Mouse (Mus musculus): ENCODE measurements around the gene 1700007K13Rik.
A peak's percentile ranks its signal among the peaks of the same experiment; 100 is the strongest.
"Not testable (repeated sequence)": the region's sequence is repeated elsewhere in the genome, so short reads cannot be mapped to it uniquely, and the experiment has no call there.

The 1700007K13Rik gene

DNA sequence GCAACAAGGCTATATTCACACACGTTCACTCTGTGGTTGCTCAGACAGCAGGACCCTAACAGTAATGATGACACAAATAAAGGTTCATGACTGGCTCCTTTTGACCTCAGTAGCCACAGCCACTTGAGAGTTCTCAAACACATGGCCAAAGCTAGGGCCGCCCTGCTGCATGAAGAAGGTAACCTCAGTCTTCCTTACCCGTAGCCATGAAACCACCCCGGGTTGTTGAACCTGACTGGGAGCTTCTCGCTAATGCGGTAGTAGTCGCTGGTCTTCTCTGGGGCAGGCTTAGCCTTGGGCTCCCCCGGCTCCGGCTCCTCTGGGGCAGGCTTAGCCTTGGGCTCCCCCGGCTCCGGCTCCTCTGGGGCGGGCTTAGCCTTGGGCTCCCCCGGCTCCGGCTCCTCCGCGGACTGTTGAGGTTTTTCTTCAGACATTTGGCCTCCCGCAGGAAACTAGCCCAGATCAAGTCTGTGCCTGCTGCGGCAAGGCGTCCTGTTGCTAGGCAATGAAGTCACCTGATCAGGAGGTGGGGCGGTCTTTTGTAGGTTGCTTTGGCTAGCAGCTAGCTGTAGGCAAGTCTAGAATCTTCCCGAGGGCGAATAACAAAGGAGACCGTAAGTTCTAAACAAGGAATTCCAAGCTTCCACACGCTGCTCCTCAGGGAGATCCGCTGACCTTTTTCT is at the start of gene 1700007K13Rik:
Gene 1700007K13Rik, minus strand, starts transcription at position 497 of the 683 bp plus-strand sequence.
- peak in 1 of 2 experiments; percentile 52 for DNase-seq (ENCODE audit: low spot score in 2 of 2)

DNA sequence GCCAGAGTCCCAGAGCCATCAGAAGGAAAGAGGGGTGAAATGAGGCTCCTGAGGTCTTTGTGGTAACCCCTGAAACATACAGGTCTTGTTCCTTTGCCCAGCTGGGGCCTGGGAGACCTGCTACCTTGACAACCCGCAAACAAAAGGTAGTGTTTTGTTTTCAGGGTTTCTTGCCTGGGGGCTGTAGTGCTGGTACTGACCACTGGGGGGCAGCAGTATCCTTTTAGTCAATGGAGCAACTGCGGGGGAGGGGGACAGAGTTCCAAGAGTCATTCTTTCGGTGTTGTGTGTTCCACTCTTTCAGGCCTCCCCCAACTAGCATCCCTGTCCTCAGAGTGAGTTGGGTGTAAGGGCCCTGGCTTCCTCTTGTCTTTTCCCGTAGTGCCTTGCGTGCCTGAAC is 48.4 kb upstream of the 1700007K13Rik start:
- peak; percentile 68 to 88 for DNase-seq (ENCODE audit: low spot score in 2 of 2)

DNA sequence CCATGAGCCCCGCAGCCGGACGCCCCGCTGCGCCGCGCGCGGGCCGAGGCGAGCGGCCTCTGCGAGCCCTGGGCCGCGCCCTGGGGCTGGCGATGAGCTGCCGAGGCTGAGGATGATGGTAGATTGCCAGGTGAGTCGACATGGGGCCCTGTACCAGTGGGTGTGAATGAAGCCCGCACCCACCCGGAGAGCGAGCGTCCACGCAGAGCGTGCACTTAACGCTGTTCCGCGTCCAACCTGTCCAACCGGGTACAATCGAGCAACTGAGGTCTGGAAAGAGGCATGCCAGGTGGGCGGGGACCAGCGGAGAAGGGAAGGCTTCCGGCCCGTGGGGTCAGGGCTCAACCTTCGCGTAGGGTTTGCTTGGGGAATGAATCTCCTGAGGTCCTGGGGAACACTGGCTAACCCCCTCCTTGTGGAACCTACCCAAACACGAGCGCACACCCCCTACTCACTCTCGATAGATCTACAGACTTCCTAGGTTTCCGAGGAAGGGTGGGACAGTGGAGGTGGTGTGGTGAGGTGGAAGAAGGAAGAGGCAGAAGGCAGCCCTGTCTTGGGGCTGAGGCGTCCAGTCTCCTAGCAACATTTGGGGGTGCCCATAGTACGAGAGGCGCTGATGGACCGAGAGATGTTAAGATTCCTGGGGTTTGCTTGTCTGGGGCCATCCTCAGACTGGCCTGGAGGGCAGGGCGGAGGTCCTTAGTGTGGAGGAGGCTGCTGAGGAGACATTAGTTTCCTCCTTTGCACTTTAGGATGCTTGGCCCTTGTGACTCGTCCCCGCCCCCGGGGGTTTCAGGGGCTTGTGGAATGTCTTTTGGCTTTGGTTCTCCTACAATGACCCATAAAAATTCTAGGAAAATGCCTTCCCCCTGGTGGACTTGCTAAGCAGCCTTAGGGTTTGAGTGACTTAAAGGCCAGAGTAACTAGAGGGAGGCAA is 47.6 kb upstream of the 1700007K13Rik start:
- peak in 1 of 2 experiments; percentile 33 for DNase-seq (ENCODE audit: low spot score in 2 of 2)

DNA sequence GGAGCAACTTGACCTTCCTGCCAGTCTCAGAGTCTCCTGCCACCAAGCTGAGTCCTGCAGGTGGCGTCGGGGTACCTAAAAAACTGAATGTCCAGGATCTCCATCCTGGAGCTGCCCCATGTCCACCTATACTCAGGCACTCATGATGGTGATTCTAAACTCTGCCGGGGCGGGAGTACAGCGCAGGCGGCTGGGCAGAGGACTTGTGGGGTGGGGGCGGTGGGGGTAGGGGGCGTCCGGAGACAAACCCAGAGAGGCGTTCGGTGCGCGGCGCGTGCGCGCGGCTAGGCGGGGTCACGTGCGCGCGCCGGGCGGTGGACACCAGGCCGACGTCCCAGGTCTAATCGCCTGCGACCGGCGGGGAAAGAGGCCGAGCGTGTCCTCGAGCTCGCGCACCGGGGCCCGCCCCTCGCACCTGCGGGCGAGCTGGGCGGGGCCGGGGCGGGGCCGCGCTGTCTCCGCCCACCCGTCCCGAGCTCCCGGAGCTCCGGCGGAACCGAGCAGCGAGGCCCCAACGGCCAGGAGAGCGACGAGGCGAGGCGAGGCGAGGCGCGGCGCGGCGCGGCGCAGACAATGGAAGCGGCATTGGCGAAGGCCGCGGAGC is 46.8 kb upstream of the 1700007K13Rik start, which contains the start of gene Ralgds:
Gene Ralgds, plus strand, starts transcription at position 328 of the 604 bp plus-strand sequence.
- DNase-seq (ENCODE audit: low spot score in 2 of 2), result peak in 1 of 2 experiments; percentile 48

DNA sequence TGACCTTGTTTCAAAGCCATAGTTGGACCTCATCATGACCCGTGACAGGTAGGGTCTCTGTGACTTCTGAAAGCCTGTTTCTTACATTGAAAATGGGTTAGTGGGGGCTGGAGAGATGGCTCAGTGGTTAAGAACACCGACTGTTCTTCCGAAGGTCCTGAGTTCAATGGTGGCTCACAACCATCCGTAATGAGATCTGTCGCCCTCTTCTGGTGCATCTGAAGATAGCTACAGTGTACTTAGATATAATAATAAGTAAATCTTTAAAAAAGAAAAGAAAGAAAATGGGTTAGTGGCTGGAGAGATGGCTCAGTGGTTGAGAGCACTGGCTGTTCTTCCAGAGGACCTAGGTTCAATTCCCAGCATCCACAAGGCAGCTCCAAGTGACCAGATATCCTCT is 45.5 kb upstream of the 1700007K13Rik start:
- not testable (repeated sequence) for DNase-seq (ENCODE audit: low spot score in 2 of 2)

DNA sequence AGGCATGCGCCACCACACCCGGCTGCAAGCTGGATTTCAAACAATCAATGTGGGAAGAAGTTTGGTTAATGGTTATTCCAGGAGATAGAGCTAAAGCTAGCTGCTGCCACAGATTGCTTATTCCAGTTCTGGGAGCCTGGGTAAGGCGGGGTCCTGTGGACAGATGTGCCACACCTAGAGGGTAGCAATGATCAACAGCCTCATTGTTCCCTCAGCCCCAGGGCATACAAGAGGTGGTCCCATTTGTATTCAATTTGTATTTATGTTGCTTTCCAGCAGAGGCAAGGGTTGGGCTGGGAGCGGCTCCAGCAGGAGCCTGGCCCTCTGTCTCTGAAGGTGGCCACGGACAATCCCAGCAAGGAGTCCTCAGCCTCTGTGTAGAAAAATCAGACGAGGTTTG is 40.2 kb upstream of the 1700007K13Rik start:
- DNase-seq (ENCODE audit: low spot score in 2 of 2), result no peak

DNA sequence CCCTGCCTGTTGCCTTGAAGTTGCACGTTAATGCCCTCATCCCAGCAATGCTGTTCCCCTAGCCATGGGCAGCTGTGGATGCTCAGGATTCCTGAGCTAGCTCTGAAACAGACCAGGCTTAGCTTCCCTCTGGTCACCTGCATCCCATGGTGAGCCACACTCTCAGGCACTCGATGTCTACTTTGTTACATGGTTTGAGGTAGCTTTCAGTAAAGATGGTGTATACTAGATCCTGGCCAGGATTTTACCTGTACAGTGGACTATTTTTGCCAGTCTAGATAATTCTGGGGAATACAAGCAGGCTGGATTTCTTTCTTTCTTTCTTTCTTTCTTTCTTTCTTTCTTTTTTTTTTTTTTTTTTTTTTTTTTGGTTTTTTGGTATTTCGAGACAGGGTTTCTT is 39.7 kb upstream of the 1700007K13Rik start, which contains the start of gene Gm10134:
Gene Gm10134, plus strand, starts transcription at position 301 of the 400 bp plus-strand sequence.
- no peak for DNase-seq (ENCODE audit: low spot score in 2 of 2)

DNA sequence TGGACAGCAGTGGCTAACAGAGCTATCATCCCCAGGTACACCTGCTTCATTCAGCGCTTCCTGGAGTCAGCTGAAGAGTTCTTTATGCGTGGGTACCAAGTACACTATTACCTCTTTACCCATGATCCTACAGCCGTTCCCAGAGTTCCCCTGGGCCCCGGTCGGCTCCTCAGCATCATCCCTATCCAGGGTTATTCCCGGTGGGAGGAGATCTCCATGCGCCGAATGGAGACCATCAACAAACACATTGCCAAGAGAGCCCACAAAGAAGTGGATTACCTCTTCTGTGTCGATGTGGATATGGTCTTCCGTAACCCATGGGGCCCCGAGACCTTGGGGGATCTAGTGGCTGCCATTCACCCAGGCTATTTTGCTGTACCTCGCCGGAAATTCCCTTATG is 38.5 kb upstream of the 1700007K13Rik start:
- no peak for DNase-seq (ENCODE audit: low spot score in 2 of 2)

DNA sequence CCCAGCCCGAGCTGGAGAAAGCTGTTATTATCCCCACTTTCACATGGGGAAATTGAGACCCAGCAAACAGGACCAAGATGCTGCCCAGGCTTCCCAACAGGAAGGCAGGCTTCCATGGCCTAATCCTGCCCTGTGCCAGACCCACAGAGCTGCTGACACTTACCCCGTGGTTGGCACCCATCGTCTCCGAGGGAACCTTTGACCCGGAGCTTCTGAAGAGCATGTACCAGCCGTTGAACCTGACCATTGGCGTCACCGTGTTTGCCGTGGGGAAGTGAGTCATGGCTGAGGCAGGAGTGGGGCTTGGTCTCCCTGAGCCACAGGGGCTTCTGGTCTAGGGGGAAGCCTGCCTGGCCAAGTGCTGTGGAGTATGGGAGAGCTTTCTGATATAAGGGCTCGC is 36.9 kb upstream of the 1700007K13Rik start:
- peak in 1 of 2 experiments; percentile 8 for DNase-seq (ENCODE audit: low spot score in 2 of 2)

DNA sequence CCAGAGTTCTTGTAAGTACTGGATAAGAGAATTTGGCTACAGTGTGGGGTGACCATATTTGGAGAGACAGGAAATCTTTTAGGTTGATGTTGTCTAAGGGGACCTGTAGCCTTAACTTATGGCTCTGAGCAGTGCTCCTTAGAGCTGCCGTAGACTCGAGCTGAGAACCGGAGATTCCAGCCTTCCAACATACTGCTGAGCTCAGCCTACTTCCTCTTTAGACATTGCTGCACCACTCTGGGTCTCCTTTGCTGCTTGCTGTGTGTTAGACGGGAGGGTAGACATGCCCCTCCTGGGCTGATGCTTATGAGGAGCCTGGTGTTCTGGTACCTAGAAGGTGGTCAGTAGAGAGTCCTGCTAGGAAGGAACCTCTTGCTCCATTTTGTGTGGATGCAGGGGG is 32.3 kb upstream of the 1700007K13Rik start:
- DNase-seq (ENCODE audit: low spot score in 2 of 2), result no peak

DNA sequence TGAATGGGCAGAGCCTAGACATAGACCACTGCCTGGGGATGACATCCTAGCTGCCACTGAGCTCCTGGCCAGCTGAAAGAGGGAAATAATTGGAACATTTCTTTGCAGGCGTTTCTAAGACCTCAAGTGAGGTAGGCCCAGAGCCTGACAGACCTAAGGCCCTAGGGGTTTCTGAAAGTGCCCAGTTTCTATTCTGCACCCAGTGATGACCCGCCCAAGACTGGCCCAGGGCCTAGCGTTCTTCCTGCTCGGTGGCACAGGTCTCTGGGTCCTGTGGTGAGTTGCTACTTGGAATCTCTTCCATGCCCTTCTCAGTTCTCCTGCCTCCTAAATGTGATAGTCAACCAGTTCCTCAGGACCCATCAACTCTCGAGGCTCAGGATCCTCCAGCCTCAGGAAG is 31.4 kb upstream of the 1700007K13Rik start:
- DNase-seq (ENCODE audit: low spot score in 2 of 2), result no peak

DNA sequence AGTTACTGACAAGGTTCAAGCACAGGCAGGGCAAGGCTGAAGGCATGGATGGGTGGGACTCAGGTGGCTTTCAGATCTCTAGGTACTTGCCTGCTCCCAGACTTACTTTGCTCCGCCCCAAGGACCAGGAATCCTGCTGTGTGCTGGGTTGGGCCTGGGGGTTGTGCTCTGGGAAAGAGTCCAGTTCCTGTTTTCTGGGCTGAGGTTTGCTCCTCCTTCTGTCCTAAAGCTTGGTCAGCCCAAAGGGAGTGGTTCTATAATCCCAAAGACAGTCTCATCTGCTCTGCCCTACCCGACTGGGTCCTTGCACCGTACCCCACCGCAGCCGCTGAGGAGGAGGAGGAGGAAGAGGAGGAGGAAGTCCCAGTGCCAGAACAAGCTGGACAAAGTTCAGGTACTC is 30.5 kb upstream of the 1700007K13Rik start, which contains the start of gene Gbgt1:
Gene Gbgt1, plus strand, starts transcription at position 221 of the 400 bp plus-strand sequence.
- no peak for DNase-seq (ENCODE audit: low spot score in 2 of 2)

DNA sequence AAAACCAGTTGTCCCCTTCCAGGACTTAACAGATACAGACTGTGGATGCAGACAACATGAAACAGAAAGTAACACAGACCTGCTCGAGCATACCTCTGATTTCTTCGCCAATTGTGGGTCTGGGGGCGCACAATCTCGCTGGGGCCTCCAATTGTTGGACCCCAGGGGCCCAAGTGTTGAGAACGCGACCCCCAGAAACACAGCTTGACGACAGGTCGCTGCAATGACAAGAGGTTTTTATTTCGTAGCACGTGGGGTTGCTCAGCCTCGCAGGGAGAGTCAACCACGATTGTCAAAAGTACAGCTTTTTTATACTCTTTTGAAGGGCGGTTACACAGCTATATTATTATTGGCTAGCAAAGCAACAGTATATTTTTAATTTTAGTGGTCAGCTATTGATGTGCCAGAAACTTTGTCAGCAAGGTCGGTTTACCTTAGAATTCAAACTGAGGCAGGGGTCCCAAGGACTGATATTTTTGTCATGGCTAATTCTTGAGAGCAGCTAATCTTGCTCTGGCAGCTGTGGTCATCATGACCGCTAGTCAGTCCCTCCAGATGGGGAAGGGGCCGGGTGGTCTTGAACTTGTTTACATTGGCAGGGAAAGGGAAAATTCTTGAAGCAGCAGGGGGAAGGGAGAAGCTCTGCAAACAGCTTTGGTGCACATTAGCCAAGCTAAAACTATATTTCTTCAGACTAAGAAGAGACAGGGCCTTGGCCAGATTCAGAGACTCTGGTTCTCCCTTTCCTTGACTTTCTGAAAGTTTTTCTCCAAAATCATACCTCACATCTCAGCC is 29.9 kb upstream of the 1700007K13Rik start:
- no peak for DNase-seq (ENCODE audit: low spot score in 2 of 2)

DNA sequence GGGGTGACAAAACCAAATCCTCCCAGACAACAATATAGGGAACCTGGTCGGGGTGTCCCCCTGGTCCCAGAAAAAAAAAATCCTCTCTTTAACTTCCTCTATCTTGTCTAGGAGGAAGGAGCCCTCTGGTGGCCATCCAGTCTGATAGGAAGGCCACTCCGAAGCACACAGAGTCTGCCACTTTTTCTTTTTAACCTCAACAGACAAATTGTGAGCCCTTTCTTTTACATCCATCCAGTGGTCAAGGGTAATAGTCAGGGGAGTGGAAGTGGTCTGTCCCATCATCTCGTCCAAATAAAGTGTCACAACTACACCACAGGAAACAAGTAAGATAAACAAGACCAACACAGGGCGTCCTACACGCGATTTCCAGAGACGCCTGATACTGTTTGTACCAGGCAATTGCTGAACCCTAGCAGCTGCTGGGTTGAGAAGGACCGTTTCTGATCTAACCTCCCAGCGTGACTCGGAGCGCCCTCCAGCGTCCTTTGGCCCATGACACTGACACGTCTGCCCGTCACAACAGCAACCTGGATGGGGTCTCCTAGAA is 29.1 kb upstream of the 1700007K13Rik start:
- DNase-seq (ENCODE audit: low spot score in 2 of 2), result peak in 1 of 2 experiments; percentile 48

DNA sequence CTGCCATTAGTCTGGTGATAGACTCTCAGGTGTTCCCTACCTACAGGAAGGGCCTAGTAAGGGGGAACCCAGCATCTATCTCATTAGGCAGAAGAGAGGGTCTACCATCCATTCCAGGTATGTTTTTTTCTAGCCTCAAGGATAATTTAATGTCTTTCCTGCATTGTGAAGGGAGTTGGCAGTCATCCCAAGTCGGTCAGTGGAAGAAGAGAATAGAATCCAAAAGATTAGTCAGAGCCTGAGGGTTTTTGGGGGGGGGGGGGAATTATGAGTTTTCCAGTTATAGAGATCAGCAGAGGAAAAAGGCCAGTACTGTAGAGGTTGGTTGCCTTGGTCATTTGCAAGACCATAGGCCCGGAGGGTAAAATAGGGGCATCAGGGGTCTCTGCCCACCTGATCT is 28.4 kb upstream of the 1700007K13Rik start:
- no peak for DNase-seq (ENCODE audit: low spot score in 2 of 2)

DNA sequence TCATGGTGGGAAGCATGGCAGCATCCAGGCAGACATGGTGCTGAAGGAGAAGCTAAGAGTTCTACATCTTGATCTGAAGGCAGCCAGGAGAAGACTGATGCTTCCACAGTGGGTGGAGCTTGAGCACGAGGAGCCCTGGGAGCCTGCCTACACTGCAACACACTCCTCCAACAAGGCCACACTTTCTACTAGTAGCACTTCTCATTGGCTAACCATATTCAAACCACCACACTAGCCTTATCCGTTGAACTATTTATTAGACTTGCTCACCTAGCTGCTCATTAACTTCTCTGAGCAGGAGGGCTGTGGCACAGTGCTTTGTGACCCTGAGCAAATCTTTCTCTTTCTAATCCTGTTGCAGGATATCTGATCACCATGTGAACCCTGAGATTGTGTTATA is 17.7 kb upstream of the 1700007K13Rik start:
- no peak for DNase-seq (ENCODE audit: low spot score in 2 of 2)

DNA sequence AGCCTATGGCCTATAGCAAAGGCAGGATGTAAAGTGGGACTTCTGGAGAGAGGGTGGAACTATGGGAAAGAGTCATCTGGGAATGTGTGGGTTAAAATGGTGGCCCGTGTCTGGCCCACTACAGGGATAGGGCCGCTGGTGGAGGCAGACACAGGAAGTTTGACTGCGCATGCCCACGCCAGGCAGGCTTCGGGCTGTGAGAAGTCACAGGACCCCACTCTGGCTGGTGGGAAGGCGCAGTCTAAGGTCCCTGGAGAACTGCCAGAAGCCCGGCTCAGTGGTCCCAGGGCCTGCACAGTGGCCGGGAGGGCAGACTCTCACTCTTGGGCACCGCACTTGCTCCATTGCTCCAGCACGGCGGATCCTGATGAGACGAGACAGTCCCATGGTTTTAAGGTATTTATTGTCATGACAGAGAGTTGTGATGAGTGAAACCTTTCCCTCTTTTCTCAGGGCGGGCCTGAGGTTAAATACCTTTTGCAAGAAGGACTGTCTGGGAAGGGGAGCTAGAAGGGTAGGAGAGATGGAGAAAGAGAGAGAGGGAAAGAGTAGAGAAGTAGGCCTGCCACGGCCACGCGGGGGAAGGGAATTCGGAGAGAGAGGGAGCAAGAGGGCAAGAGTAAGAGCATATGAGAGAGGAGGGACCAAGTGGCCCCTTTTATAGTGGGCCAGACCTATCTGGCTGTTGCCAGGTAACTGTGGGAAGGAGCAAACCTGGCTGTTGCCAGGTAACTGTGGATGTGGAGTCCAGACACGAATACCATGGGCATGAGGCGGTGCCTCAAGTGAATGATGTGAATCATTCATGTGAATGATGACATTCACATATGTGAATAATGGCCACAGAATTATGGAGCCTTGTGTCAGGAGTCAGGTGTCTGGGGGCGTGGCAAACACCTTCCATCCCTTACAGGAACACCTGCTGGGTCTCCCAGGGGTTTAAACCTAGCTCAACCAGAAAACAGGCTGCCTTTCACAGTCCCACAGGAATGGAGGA is 13.4 kb upstream of the 1700007K13Rik start:
- no peak for DNase-seq (ENCODE audit: low spot score in 2 of 2)

DNA sequence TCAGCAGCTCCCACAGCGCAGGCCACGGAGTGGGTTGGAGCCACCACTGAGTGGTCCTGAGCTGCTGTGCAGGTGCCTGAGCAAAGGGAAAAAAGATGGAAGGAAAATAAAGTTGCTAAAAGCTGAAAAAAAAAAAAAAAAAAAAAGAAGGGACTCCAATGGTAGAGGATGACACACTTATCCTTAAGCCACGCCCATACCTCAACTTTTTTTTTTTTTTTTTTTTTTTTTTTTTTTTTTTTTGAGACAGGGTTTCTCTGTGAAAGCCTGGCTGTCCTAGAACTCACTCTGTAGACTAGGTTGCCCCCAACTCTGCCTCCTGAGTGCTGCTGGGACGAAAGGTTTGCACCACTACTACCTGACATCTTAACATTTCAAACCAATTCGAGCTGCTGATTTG is 11.9 kb upstream of the 1700007K13Rik start:
- DNase-seq (ENCODE audit: low spot score in 2 of 2), result not testable (repeated sequence)

DNA sequence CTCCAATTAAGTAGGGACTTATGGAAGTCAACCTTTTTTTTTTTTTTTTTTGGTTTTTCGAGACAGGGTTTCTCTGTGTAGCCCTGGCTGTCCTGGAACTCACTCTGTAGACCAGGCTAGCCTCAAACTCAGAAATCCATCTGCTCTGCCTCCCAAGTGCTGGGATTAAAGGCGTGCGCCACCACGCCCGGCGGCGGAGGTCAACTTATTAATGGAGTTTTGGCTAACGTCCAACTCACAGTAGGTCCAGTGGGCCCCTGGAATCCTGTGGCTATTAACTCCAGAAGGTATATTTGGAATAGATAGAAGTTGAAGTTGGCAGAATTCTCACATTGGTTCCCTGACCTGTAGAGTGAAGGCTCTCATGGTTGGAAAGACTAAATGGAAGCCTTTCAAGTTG is 5.9 kb upstream of the 1700007K13Rik start:
- DNase-seq (ENCODE audit: low spot score in 2 of 2), result not testable (repeated sequence)

DNA sequence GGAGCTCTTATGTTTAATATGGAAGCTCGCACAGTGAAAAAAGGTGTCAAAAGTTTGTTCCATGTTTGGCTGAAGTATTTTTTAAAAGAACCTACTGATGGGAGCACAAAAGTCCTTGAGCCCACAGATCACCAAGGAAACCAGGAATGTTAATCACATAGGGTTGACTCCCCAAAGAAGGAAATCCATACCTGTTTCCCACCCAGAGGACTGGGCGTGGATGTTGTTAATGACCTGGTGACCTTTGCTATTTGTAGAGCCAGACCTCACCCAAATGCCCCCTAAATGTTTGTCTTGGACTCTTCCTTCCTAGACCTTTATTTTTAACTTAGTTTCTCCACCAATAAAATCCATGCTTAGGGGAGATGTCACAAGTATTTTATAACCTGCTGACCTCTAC is 4.5 kb upstream of the 1700007K13Rik start:
- no peak for DNase-seq (ENCODE audit: low spot score in 2 of 2)

Data from spleen, postnatal 10 days (tissue).